Mouse (Mus musculus) stomach, postnatal 0 days (tissue): Measurements from ENCODE around the gene Misp.

Experiments used
- CTCF ChIP-seq: IDR thresholded peaks from 2 replicates; pipeline ENCODE4 v1.5.1; 2016; ENCODE audit warnings: antibody characterized with exemption, low read depth, mild to moderate bottlenecking, moderate library complexity
- EP300 ChIP-seq: optimal IDR thresholded peaks from 2 replicates; pipeline ENCODE3; 2016; ENCODE audit warnings: antibody characterized with exemption

GRCm38 (mm10) chr10:79802331-79802971, 18.3 kb upstream of the Misp start:
- TF ChIP-seq CTCF (no peak), EP300 (no peak)
